Mouse (Mus musculus): ENCODE results near the gene Sowahb. TPM values are rescaled to one million over a fixed set of nuclear protein-coding genes. Genes with fewer than 3 reads are reported as not detected.
"Not testable (repeated sequence)": the region's sequence is repeated elsewhere in the genome, so short reads cannot be mapped to it uniquely, and the experiment has no call there.

Gene Sowahb
- total RNA-seq, 2 experiments from 2014 or later: 0.85 to 0.90 TPM

GRCm38 (mm10) chr5:93043688-93044583 lies 886 bp downstream of the Sowahb start:
- no peak for DNase-seq (ENCODE audit: low spot score in 2 of 2)

GRCm38 (mm10) chr5:93042831-93043687 lies 1.8 kb downstream of the Sowahb start:
- no peak for DNase-seq (ENCODE audit: low spot score in 2 of 2)

GRCm38 (mm10) chr5:93042031-93042430 lies 2.8 kb downstream of the Sowahb start:
- no peak for DNase-seq (ENCODE audit: low spot score in 2 of 2)

GRCm38 (mm10) chr5:93041276-93041675 lies 3.5 kb downstream of the Sowahb start:
- DNase-seq (ENCODE audit: low spot score in 2 of 2): no peak

- DNase-seq (ENCODE audit: low spot score in 2 of 2): no peak
Measured at GRCm38 (mm10) chr5:93040095-93040494, 4.7 kb downstream of the Sowahb start.

GRCm38 (mm10) chr5:93036254-93036653 lies 8.6 kb downstream of the Sowahb start:
- no peak for DNase-seq (ENCODE audit: low spot score in 2 of 2)

- DNase-seq (ENCODE audit: low spot score in 2 of 2): no peak
Measured at GRCm38 (mm10) chr5:93035285-93035684, 9.5 kb downstream of the Sowahb start.

- no peak for DNase-seq (ENCODE audit: low spot score in 2 of 2)
Measured at GRCm38 (mm10) chr5:93033087-93033870, 11.5 kb downstream of the Sowahb start.

- DNase-seq (ENCODE audit: low spot score in 2 of 2): no peak
Measured at GRCm38 (mm10) chr5:93032621-93033020, 12.2 kb downstream of the Sowahb start.

GRCm38 (mm10) chr5:93030869-93031268 lies 14.0 kb downstream of the Sowahb start:
- DNase-seq (ENCODE audit: low spot score in 2 of 2): no peak

GRCm38 (mm10) chr5:93030411-93030810 lies 14.4 kb downstream of the Sowahb start:
- no peak for DNase-seq (ENCODE audit: low spot score in 2 of 2)

GRCm38 (mm10) chr5:93027120-93027675 lies 17.6 kb downstream of the Sowahb start:
- DNase-seq (ENCODE audit: low spot score in 2 of 2): no peak

GRCm38 (mm10) chr5:93026437-93027119 lies 18.2 kb downstream of the Sowahb start:
- DNase-seq (ENCODE audit: low spot score in 2 of 2): no peak

GRCm38 (mm10) chr5:93024754-93025280 lies 20.0 kb downstream of the Sowahb start:
- DNase-seq (ENCODE audit: low spot score in 2 of 2): no peak

GRCm38 (mm10) chr5:93022126-93022797 lies 22.6 kb downstream of the Sowahb start:
- no peak for DNase-seq (ENCODE audit: low spot score in 2 of 2)

- DNase-seq (ENCODE audit: low spot score in 2 of 2): no peak
Measured at GRCm38 (mm10) chr5:93020024-93020666, 24.7 kb downstream of the Sowahb start.

GRCm38 (mm10) chr5:93019207-93019606 lies 25.6 kb downstream of the Sowahb start:
- DNase-seq (ENCODE audit: low spot score in 2 of 2): not testable (repeated sequence)

GRCm38 (mm10) chr5:93017678-93018077 lies 27.1 kb downstream of the Sowahb start:
- DNase-seq (ENCODE audit: low spot score in 2 of 2): no peak

GRCm38 (mm10) chr5:93008256-93008655 lies 36.6 kb downstream of the Sowahb start:
- DNase-seq (ENCODE audit: low spot score in 2 of 2): no peak
